Mouse (Mus musculus): ENCODE measurements around the gene Atp11a.

The Atp11a gene

DNA sequence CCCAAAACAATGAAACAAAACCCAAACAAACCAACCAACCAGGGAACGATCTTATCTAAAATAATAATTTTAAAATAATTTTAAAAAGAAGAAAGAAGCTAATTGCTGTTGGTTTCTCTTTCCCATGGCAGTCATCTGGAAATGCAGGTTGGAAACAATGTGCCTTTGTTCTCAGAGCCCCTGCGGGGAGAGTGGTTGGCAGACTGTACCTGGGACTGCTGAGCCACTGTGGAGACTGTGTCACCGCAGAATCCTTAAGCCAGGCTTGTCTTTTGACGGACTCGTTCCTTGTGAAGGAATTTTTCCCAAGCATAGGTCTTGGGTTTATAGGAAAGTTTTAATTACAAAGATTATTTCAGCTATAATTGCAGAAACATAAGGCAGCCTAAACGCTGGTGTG is 59.6 kb downstream of the Atp11a start:
- no peak for DNase-seq (ENCODE audit: low spot score)

DNA sequence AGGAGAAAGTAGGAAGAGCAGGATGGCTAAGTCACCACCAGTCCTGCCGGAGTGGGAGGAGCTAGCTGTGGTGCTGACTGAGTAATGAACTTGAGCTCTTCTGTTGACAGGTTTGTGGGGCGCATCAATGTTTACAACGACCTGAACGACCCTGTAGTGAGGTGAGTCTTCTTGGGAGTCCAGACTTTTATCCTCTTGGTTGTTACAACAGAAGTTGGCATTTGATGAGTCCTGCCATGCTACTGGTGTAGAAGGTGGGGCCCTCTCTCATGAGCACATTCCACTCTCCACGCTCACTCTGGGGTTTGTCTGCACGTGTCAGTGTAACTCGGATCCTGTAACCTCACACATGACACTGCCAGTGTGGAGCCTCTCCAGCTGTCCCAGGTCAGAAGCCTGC is 66.1 kb downstream of the Atp11a start:
- no peak for DNase-seq (ENCODE audit: low spot score)

DNA sequence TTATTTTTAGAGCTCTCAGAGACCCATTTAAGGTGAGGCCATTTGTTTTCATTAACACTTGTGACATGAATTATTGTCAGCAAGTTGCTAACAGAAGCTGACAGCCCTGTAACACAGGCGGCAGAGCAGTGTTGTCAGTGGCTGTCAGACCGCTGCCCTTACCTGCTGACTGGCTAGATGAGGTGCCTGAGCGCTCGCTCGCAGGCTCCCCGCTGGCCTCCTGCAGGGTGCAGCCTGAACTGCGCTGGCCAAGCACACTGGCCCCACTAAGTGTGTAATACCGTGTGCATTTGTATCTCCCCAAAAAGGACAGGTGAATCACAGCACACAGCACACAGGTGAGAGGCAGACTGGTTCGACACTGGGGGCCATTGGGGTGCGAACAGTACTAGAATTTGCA is 67.7 kb downstream of the Atp11a start:
- DNase-seq (ENCODE audit: low spot score), result no peak

DNA sequence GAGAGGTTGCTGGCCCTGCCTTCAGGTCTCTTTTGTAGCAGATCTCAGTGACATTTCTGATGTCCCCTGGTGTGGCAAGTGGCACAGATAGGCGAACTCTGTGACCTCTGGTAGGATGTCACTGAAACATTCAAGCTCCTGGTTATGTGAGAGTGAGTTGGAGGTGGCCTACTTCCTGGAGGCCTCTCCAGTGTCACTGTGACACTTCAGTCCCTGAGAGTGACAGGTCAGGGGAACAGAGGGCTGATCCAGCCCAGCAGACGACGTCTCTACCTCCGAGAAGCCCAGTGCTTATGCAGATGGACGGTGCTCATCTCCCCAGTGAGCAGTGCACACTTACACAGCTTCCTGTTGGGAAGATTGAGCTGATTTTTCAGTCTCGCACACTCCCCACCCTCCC is 68.4 kb downstream of the Atp11a start:
- DNase-seq (ENCODE audit: low spot score), result no peak

DNA sequence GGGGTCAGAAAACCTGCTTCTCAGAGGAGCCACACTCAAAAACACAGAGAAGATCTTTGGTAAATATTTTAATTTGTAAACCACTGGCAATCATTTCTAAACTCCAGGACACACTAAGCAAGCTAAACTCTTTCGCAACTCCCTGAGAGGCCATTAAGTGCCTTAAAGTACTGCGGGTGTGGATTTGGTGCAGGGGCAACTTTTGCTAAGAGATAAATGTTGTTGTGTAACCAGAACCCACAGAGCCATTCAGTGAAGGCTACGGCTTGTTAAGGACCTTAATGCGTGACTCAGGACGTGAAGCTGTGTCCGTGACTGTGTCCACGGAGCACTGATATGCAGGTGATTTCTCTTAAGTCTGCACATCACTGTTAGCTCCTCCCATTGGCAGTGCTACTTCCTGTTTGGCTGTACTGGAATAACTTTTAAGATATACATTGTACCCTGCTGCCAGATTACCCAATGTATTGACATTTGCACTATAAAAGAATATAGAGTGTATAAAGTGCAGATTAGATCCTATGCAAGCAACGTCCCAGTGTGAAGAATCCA is 68.9 kb downstream of the Atp11a start:
- no peak for DNase-seq (ENCODE audit: low spot score)

DNA sequence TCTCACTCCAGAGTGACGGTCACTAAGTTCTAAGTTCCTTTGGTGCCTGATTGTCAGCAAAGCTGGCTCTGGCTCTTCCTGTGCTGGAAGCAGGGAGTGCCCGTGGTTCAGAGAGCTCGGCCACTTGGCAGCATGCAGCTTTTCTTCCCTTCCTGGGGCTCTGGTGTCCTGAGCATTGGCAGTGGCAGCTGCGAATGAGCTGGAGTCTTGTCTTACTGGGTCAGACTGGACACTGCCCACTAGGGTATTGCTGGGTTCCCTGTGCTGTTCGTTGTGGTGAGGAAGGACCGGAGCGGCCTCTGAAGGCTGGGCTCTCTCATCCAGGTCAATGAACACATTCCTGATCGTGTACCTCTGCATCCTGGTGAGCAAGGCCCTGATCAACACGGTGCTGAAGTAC is 70.3 kb downstream of the Atp11a start:
- no peak for DNase-seq (ENCODE audit: low spot score)

DNA sequence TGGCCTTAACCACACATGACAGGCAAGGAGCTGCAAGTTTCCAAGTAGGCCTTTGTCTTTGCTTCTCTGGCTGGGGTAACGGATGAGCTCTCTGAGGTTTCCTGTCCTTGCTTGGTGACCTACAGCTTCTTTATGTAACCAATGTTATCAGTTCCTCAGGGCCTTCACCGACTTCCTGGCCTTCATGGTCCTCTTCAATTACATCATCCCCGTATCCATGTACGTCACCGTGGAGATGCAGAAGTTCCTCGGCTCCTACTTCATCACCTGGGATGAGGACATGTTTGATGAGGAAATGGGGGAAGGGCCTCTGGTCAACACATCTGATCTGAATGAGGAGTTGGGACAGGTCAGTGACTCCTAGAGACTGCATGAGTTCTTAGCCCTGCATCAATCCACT is 71.5 kb downstream of the Atp11a start:
- DNase-seq (ENCODE audit: low spot score), result no peak

DNA sequence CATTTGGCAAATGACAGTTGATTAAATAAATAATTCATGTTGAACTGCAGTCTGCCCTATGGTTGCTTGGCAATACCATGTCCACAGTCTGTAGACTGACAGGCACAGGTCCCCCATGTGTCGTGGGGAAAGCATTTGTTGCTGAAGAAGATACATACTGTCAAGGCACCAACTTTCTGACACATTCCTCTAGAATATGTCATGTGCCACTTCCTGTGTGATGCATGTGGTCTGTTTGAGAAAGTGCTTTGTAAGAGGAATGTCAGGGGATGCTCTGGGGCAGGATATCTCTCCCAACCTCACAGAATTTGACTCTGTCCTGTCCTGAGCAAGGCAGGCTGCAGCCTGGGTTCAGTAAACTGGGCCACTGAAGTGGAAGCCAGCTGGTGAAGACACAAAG is 72.6 kb downstream of the Atp11a start:
- DNase-seq (ENCODE audit: low spot score), result no peak

DNA sequence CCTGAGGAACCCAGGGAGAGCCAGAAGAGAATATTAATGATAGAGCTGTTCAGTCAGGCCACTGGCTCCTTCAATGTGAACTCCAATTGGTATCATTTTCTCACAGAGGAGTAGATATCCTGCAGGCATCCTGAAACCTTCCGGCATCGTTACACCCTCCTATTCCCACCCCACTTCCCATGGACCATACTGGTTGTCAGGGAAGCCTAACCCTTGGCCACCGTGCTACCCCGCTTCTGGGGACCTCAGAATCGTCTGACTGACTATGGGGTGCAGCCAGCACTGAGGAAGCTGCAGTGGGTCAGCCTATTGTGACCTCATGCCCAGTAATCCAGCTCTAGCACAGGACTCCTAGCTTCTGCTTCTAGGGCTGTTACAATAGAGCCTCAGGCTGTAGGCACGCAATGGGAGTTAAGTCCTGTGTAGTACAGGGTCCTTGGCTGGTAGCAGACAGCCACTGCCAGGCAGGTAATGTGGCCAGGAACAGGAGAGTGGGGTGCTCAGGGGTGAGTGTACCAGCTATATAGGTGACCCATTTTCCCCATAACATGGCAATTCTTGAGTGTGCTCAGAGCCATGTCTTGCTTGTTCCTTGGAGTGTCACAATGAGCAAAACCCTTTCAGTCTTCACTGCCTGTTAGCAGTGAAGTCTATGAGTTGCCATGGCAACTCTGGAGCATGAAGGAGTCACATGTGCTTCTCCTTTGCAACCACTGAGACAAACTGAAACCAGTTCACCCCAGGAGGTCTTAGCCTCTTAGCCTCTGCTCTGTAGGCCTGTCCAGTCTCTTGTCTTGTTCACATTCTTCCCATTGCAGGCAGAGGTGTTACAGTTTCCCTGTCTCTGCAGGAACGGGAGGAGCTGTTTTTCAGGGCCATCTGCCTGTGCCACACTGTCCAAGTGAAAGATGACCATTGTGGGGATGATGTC is 75.1 kb downstream of the Atp11a start:
- peak; percentile 61 for DNase-seq (ENCODE audit: low spot score)

DNA sequence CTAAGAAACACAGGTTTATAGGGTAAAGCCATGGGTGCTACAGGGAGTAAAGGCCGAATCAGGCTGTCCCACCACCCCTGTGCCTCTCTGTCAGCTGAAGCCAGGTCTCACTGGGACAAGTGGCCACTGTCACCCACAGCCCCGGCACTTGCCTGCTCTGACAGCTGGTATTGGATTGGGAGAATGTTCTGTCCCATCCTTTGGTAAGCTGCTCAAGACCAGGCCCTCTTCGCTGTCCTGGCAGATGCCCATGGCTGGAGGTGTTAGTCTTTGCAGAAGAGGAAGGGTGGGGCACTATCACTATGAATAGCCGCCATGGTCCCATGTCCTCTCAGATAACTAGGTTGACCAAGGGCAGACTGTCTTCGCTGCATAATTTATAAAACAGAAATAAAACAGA is 76.8 kb downstream of the Atp11a start:
- DNase-seq (ENCODE audit: low spot score), result no peak

DNA sequence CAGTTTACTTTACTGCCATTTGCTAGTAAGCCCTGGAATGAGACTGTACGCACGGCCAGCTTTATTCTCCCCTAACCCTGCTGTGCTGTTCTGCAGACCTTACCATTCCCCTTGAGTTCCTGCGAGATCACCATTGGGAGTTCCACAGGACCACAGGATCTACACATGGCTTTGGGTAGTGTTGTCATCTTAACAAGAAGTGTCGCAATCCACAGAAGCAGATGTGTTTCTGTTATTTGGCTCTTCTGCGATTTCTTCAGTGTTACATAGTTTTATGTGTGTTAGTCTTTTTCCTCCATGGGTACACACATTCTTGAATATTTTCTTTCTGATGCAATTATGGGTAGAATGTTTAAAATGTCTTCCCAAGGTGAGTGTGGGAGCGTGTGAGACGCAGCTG is 84.0 kb downstream of the Atp11a start:
- DNase-seq (ENCODE audit: low spot score), result no peak

DNA sequence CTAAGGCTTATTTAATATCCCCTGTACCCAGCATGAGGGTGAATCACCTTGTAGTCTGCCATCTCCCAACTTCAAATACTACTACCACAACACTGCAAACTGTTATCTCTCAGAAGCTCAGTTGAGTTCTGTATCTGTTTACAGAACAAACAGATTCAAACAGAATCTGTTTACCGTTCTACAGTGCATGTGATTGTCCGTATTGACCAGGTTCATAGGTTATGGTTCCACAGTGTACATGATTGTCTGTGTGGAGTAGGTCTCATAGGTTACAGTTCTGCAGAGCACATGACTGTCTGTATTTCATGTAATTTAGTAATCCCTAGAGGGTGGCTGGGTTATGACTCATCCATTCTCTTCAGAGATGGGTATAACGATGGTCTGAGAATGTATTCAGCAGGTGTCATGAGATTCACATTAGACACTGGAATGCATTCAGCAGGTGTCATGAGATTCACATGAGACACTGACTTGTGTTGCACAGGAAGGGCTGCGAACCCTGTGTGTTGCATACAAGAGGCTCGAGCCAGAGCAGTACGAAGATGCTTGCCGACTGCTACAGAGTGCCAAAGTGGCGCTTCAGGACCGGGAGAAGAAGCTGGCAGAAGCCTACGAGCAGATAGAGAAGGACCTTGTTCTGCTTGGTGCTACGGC is 85.7 kb downstream of the Atp11a start:
- DNase-seq (ENCODE audit: low spot score), result no peak

DNA sequence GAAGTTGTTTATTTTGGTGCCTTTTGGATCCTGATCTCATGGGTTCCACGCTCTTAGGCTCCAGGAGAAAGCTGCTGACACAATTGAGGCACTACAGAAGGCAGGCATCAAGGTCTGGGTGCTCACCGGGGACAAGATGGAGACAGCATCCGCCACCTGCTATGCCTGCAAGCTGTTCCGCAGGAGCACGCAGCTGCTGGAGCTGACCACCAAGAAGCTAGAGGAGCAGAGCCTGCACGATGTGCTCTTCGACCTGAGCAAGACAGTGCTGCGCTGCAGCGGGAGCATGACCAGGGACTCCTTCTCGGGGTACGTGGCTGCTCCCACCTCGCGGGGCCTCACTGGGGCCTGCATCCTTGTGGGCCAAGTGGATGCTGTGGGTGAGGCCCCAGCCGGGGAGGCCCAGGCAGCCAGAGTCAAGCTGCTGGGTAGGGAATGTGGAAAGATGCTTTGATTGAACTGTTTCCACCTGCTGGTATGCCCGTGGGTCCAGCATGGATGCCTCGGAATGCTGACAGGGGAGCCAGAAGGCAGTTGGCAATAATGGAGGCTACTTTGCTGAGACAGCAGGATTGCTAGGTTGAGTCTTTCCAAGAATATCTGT is 87.6 kb downstream of the Atp11a start:
- no peak for DNase-seq (ENCODE audit: low spot score)

DNA sequence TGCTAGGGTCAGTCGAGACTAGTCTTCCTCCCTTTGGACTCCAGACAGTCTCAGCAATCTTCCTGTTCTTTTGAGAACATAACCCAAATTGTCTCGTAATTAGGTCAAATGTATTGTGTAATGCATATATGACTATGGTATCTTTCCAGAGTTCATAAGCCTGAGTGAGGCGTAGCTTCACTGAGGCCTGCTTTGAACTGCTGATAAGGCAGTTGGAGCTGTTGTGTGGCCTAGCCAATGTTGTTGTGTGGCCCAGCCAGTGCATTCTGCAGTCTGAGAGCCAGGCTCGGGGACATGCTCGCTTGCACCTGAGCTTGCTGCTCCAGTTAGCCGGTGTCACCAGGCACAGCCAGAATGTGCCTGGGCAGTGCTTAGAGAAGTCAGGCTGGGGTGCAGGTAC is 89.6 kb downstream of the Atp11a start:
- DNase-seq (ENCODE audit: low spot score), result no peak

DNA sequence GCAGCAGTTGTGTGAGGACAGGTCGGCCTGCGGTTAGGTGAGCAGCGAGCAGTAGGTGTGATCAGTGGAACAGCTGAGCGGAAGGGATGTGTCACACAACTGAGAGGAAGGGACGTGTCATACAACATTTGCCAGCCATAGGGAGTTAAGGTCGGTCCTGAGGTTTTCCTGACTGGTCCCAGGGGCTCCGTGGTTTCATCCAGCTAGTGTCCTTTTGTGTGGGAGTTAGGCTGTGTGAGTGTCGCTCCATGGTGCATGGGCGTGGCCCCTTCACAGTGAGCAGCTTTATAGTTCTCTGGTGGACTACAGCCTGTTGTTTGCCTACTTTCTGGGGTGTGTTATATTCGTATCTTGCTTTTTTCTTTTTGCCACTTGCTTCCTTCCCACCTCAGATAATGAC is 94.4 kb downstream of the Atp11a start:
- no peak for DNase-seq (ENCODE audit: low spot score)

DNA sequence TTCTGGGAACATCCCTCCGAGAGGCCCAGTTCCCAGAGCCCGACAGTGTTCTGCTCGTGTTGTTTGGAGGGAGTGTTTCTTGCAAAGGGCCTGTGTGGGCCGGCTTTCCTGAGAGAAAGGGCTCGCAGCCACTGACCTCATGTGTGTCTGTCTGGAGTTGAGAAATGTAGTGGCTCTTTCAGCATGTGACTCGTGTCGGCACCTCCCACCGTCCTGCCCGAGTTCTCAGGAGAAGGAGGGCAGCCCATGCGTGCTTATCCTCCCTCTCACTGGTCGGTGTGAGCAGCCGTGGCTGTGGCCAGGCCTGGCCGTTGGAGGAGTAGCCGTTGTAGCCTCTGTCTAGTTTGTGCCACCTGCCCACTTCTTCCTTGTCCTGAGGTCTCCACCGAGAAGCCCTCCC is 99.2 kb downstream of the Atp11a start:
- no peak for DNase-seq (ENCODE audit: low spot score)

DNA sequence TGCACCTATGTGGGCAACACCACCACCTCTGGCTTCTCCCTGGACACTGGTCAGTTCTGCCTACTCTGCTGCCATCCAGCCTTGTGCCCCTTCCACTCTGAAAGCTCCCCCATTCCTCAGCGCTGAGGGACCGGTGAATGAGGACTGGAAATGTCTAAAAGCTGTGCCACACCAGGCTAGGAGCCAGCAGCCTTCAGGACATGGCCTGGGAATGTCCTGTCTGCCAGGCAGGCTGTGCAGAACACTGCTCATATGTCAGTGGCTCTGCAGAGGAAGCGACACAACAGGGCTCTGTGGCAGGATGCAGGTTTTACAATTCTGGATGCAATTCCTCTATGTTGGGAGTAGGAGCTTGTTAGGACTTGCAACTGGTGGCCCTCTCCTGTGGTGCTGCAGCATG is 106.2 kb downstream of the Atp11a start:
- no peak for DNase-seq (ENCODE audit: low spot score)

DNA sequence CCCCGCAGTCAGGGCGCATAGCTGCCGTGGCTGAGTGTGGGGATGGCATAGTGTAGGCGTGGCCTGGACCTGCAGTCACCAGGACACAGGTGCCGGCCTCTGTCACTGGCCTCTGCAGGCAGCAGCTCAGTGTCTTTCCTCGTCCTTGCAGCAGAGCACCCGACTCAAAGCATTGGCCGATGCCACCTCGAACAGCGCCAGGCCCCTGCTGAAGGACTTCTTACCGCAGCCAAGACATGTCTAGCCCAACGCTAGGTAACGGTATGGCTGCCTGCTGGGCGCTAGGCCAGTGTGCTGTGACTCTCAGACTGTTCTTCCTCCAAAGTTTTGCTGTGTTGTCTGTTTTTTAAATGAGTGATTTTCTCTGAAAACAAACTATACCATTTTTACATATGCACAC is 106.8 kb downstream of the Atp11a start:
- no peak for DNase-seq (ENCODE audit: low spot score)

DNA sequence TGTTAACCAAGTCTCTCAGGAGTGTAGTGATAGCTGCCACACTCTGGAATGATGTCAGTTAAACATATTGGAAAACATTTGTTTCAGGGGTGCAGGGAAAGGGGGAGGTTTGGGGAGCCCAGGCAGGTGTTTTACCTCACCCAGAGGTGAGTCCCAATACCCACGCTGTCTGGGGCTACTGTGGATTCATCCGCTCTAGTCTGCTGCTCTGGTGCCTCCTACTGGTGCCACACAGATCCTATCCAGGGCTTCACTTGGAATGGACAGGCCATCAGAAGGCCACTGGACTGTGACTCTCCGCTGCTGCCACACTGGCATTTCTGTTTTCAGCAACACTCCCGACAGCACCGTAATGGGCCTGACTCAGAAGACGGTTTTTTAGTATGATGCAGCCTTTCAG is 109.0 kb downstream of the Atp11a start:
- peak; percentile 35 for DNase-seq (ENCODE audit: low spot score)

DNA sequence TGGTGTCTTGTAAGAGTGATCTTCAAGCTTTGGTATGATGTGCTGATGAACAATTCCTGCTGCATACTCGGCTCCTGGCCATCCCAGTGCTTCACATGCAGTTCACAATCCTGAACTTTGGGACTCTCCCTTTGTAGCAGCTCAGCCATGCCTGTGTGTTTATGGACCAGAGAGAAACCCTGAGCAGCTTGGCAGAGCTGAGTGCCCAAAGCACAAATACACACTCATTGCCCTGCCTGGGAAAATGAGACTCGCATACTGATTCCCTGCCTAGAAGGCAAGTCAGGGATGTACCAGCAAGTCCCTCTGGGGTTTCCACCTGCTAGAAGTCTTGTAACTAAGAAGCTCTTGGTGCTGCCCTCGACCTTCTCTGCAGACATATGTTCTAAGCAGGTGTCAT is 112.8 kb downstream of the Atp11a start:
- no peak for DNase-seq (ENCODE audit: low spot score)

DNA sequence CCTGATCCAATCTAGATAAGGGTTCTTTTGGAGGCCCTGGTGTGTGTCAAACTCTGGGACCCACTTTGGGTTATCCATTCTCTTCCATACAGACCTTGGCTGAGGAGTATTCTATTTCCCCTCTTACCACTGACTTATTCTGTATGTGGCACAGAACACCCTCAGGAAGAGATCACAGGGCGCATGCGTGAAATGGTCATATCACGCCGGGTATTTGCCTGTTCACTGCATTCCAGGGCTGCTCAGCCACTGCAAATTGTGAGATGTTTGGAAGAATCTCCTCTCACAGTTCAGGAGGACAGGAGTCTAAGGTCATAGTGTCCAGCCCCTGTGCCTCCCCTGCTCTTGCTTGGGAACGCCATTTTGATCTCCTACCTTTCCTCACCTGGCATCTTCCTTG is 113.8 kb downstream of the Atp11a start:
- no peak for DNase-seq (ENCODE audit: low spot score)

DNA sequence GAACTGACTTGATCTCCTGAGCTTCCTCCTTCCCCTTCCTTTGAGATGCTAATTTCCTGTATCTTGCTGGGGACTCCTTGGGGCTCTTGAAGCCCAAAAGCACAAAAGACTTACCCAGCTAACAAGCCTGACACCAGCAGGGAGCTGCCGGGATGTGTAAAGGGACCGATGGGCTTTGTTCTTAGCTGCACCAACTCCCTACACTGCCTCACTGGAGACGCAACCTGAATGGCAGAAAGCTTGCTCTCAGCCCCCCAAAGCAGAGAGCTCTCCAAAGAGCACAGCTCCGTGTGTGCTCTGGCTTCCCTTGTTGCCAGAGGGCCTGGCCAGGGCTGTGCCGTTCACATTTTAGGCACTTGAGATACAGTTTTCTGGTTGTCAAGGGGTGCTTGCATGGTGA is 114.6 kb downstream of the Atp11a start:
- DNase-seq (ENCODE audit: low spot score), result peak; percentile 65

DNA sequence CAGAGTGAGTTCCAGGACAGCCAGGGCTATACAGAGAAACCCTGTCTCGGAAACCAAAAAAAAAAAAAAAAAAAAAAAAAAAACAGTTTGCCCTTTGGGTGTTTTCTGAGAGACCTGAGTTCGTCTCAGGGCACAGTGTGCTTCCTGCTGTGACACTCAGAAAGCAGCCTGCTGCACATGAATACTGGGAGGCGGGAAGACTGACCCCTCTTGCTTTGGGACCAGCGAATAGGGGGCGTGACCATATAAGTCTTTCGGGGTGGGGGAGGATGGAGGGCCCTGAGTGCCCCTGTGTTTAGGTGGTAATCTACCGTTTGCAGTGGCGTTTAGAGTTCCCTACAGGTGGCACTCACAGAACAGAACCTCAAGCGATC is 116.2 kb downstream of the Atp11a start:
- DNase-seq (ENCODE audit: low spot score), result no peak
